Mouse (Mus musculus): ENCODE data around the gene Rassf7. TPM values are rescaled to one million over a fixed set of nuclear protein-coding genes. Genes with fewer than 3 reads are reported as not detected.

Gene Rassf7
- polyA plus RNA-seq, 1 experiment from 2014 or later: 84.2 TPM

DNA sequence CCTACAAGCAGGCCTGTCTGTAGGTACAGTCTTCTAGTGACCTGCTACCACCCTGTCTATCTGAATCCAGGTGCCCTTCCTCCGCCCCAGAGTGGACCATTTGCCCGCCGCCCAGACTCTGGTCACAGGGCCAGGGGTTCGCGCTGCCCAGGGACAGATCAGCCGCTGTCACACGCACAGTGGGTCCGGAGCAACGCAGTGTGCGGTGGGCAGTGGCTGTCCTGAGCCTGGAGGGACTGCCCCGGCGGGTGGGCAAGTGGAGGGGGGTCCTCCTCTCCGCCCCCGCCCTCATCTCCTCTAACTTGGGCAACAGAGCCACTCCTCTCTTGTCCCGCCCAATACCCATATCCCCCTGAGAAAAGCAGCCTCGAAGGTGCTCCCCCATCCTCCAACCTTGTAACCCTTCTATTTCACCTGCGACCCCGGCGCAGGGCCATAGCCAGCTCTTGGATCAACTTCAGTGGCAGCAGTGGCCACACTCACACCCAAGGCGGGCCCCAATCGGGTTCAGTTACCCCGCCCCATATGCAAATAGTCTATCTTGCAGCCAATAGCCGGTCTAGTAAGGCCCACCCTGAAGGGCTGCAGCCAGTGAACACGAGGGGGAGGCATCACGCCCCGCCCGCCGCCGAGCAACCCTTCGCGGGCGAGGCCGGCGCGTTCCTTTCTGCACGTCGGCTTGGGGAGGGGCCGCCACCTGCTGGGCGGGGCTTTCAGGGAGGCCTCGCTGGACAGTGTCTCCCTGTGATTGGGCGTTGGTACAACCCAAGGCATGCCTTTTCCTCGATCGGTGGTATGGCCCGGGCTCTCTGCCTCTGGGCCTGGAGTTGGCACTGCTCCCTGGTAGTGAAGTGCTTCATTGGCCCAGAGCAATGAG, 5.8 kb downstream of the Rassf7 start:
- ATAC-seq (ENCODE audit: low FRiP score, low TSS enrichment) (peak; percentile 95), DNase-seq (ENCODE audit: low spot score) (peak; percentile 100)
- H3K4me3 ChIP-seq (ENCODE audit: low read depth, low read length): peak overlapping the region; percentile 65
- peak; percentile 61 for TF ChIP-seq CTCF (IDR thresholded peaks at IDR 0.05; ENCODE audit: low read depth)
- no peak for TF ChIP-seq EP300 (optimal IDR thresholded peaks at IDR 0.05)
- no peaks in the 10 kb centered on the region for H3K27me3 ChIP-seq (ENCODE audit: control insufficient read depth, insufficient read depth, low read length)
- H3K9ac ChIP-seq (ENCODE audit: low read length): peak overlapping the region; percentile 76
- H3K27ac ChIP-seq (replicated peaks): peak overlapping the region; percentile 86
- H3K9me3 ChIP-seq (ENCODE audit: control insufficient read depth, low read length): no peaks in the 10 kb centered on the region
- H3K4me1 ChIP-seq (replicated peaks; ENCODE audit: control insufficient read depth, insufficient read depth): peaks cover 15% of the 10 kb centered on the region
- WGBS: 3% methylated on average over 44 of the region's 44 CpGs
- peak overlapping the region; percentile 98 for H3K4me2 ChIP-seq (replicated peaks; ENCODE audit: low read depth)
- no peaks in the 10 kb centered on the region for H3K36me3 ChIP-seq (ENCODE audit: control insufficient read depth, insufficient read depth, low read length)

DNA sequence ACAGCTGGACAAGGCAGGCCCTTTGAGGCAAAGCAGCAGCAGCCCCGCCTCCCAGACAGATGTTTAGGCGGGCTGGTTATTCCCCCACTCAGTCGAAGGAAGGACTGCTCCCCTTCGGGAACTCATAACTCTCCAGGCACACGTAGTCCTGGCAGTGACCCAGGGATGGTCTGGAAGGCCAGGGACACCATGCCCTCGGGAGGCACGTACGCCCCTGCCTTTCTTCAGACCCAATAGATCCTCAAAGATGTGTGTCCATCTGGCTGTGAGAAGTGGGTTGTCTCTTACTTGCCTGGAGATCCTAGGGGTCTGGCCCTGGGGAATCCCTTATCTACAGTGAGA, 6.4 kb downstream of the Rassf7 start:
- Histone ChIP-seq H3K4me2 (replicated peaks; ENCODE audit: low read depth) (peak overlapping the region; percentile 98), H3K9me3 (ENCODE audit: control insufficient read depth, low read length) (no peaks in the 10 kb centered on the region), H3K9ac (ENCODE audit: low read length) (peak overlapping the region; percentile 45), H3K4me1 (replicated peaks; ENCODE audit: control insufficient read depth, insufficient read depth) (peaks cover 15% of the 10 kb centered on the region), H3K4me3 (ENCODE audit: low read depth, low read length) (peak overlapping the region; percentile 65), H3K36me3 (ENCODE audit: control insufficient read depth, insufficient read depth, low read length) (no peaks in the 10 kb centered on the region), H3K27me3 (ENCODE audit: control insufficient read depth, insufficient read depth, low read length) (no peaks in the 10 kb centered on the region), H3K27ac (replicated peaks) (peak overlapping the region; percentile 81)
- WGBS: 10% methylated on average over 8 of the region's 8 CpGs
- TF ChIP-seq CTCF (IDR thresholded peaks at IDR 0.05; ENCODE audit: low read depth) (no peak), EP300 (optimal IDR thresholded peaks at IDR 0.05) (no peak)
- ATAC-seq (ENCODE audit: low FRiP score, low TSS enrichment) (no peak), DNase-seq (ENCODE audit: low spot score) (no peak)

DNA sequence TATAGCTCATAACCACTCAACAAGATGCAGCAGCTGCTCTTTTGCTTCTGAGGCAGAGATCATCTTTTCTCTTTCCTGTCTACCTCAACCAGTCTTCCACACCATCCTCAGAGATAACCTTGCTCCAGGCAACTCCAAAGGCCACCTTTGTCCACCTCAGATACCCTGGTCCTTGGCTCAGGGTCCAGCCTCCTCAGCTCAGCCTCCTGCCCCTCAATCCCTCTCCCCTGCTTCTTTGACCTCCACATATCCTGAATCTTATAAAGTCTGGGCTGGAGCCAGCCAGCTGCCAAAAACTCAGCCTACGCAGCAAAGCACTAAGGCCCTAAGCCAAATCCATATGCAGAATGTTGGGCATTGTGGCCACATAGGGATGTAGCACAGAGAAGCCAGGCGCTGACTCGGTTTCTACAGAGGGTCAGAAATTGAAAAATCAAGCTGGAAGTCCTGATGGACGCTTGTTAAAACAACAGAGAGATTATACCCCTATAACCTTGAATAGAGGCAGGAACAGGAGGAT, 7.1 kb downstream of the Rassf7 start:
- 76% methylated on average over 4 of the region's 4 CpGs for WGBS
- TF ChIP-seq CTCF (IDR thresholded peaks at IDR 0.05; ENCODE audit: low read depth) (no peak), EP300 (optimal IDR thresholded peaks at IDR 0.05) (no peak)
- Histone ChIP-seq H3K4me3 (ENCODE audit: low read depth, low read length) (no peak overlapping the region), H3K9me3 (ENCODE audit: control insufficient read depth, low read length) (no peaks in the 10 kb centered on the region), H3K4me2 (replicated peaks; ENCODE audit: low read depth) (no peak overlapping the region), H3K36me3 (ENCODE audit: control insufficient read depth, insufficient read depth, low read length) (no peaks in the 10 kb centered on the region), H3K9ac (ENCODE audit: low read length) (peak overlapping the region; percentile 45; the same call in 1 of the 2 replicates), H3K4me1 (replicated peaks; ENCODE audit: control insufficient read depth, insufficient read depth) (peaks cover 15% of the 10 kb centered on the region), H3K27me3 (ENCODE audit: control insufficient read depth, insufficient read depth, low read length) (no peaks in the 10 kb centered on the region), H3K27ac (replicated peaks) (peak overlapping the region; percentile 81)
- no peak for ATAC-seq (ENCODE audit: low FRiP score, low TSS enrichment)
- DNase-seq (ENCODE audit: low spot score): no peak

- Histone ChIP-seq H3K4me2 (replicated peaks; ENCODE audit: low read depth) (no peak overlapping the region), H3K4me1 (replicated peaks; ENCODE audit: control insufficient read depth, insufficient read depth) (peaks cover 12% of the 10 kb centered on the region), H3K36me3 (ENCODE audit: control insufficient read depth, insufficient read depth, low read length) (no peaks in the 10 kb centered on the region), H3K4me3 (ENCODE audit: low read depth, low read length) (no peak overlapping the region), H3K27me3 (ENCODE audit: control insufficient read depth, insufficient read depth, low read length) (no peaks in the 10 kb centered on the region), H3K9ac (ENCODE audit: low read length) (no peak overlapping the region), H3K27ac (replicated peaks) (no peak overlapping the region), H3K9me3 (ENCODE audit: control insufficient read depth, low read length) (no peaks in the 10 kb centered on the region)
- ATAC-seq (ENCODE audit: low FRiP score, low TSS enrichment): no peak
- TF ChIP-seq CTCF (IDR thresholded peaks at IDR 0.05; ENCODE audit: low read depth) (peak; percentile 20; the same call in 1 of the 2 replicates), EP300 (optimal IDR thresholded peaks at IDR 0.05) (no peak)
- DNase-seq (ENCODE audit: low spot score): no peak
- 87% methylated on average over 6 of the region's 6 CpGs for WGBS
These were observed 10.9 kb downstream of the Rassf7 start for GRCm38 (mm10) chr7:141226535-141226934.

DNA sequence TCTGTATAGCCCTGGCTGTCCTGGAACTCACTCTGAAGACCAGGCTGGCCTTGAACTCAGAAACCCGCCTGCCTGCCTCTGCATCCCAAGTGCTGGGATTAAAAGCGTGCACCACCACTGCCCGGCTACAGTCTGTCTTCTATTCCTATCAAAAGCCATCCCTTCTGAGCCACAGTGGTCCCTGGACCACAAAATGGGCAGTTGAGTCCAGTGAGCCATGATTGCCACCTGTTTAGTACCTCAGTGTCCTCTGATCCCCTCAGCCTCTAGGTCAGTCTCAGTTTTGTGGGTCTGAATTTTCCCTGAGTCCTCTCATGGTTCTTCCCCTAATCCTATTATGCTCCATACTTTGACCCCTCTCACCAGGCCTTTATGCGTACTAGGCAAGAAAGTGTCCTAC, 12.1 kb downstream of the Rassf7 start:
- 0 out of 2 replicates have a peak overlapping the region, but pooled peaks have one; percentile 94 for H3K27ac ChIP-seq (replicated peaks)
- H3K4me1 ChIP-seq (replicated peaks; ENCODE audit: control insufficient read depth, insufficient read depth): 0 out of 2 replicates have a peak, but pooled peaks cover 4% of the 10 kb centered on the region
- 76% methylated on average over 4 of the region's 4 CpGs for WGBS
- H3K9me3 ChIP-seq (ENCODE audit: control insufficient read depth, low read length): no peaks in the 10 kb centered on the region
- H3K9ac ChIP-seq (ENCODE audit: low read length): no peak overlapping the region
- no peak overlapping the region for H3K4me3 ChIP-seq (ENCODE audit: low read depth, low read length)
- H3K36me3 ChIP-seq (ENCODE audit: control insufficient read depth, insufficient read depth, low read length): peaks cover 8% of the 10 kb centered on the region; the same call in 1 of the 2 replicates
- TF ChIP-seq EP300 (optimal IDR thresholded peaks at IDR 0.05): no peak
- no peak for TF ChIP-seq CTCF (IDR thresholded peaks at IDR 0.05; ENCODE audit: low read depth)
- ATAC-seq (ENCODE audit: low FRiP score, low TSS enrichment): no peak
- no peaks in the 10 kb centered on the region for H3K27me3 ChIP-seq (ENCODE audit: control insufficient read depth, insufficient read depth, low read length)
- H3K4me2 ChIP-seq (replicated peaks; ENCODE audit: low read depth): no peak overlapping the region
- DNase-seq (ENCODE audit: low spot score): no peak
